Mouse (Mus musculus) mesoderm, embryonic 11.5 days (tissue): Measurements from ENCODE around the gene Fam227a.
"Not testable (repeated sequence)": the region's sequence is repeated elsewhere in the genome, so short reads cannot be mapped to it uniquely, and the experiment has no call there.

Source experiments
- DNase-seq: peaks from one replicate; pipeline ENCODE4 v3.0.0-alpha.2; 2012; ENCODE audit warnings: low read depth, low spot score

Gene Fam227a

GRCm38 (mm10) chr15:79684616-79685015 lies 25.9 kb upstream of the Fam227a start:
- no peak for DNase-seq

GRCm38 (mm10) chr15:79683707-79684465 lies 25.1 kb upstream of the Fam227a start:
- no peak for DNase-seq

GRCm38 (mm10) chr15:79683146-79683545 lies 24.4 kb upstream of the Fam227a start:
- DNase-seq = no peak

GRCm38 (mm10) chr15:79681973-79682372 lies 23.2 kb upstream of the Fam227a start:
- DNase-seq = no peak

GRCm38 (mm10) chr15:79677936-79678335 lies 19.2 kb upstream of the Fam227a start:
- no peak for DNase-seq

GRCm38 (mm10) chr15:79671828-79672348 lies 13.1 kb upstream of the Fam227a start:
- DNase-seq = not testable (repeated sequence)

GRCm38 (mm10) chr15:79670972-79671299 lies 12.2 kb upstream of the Fam227a start:
- DNase-seq = no peak

- DNase-seq = peak; percentile 87
Measured at GRCm38 (mm10) chr15:79670249-79670971, 11.7 kb upstream of the Fam227a start, which contains the start of gene Tomm22. TSS of gene Tomm22 (plus strand) at chr15:79670861.

- no peak for DNase-seq
Measured at GRCm38 (mm10) chr15:79669195-79669594, 10.4 kb upstream of the Fam227a start.

- DNase-seq = no peak
Measured at GRCm38 (mm10) chr15:79664666-79665065, 5.9 kb upstream of the Fam227a start.

GRCm38 (mm10) chr15:79661852-79662251 lies 3.1 kb upstream of the Fam227a start:
- peak; percentile 52 for DNase-seq

GRCm38 (mm10) chr15:79657837-79658530 lies 772 bp downstream of the Fam227a start:
- peak; percentile 89 for DNase-seq

GRCm38 (mm10) chr15:79656451-79656850 lies 2.3 kb downstream of the Fam227a start:
- no peak for DNase-seq

GRCm38 (mm10) chr15:79651481-79651880 lies 7.3 kb downstream of the Fam227a start:
- peak; percentile 11 for DNase-seq

GRCm38 (mm10) chr15:79650569-79650968 lies 8.2 kb downstream of the Fam227a start:
- DNase-seq = peak; percentile 38

- DNase-seq = no peak
Measured at GRCm38 (mm10) chr15:79648130-79648529, 10.6 kb downstream of the Fam227a start.

- no peak for DNase-seq
Measured at GRCm38 (mm10) chr15:79645483-79645882, 13.3 kb downstream of the Fam227a start.

GRCm38 (mm10) chr15:79641135-79641817 lies 17.5 kb downstream of the Fam227a start:
- no peak for DNase-seq

GRCm38 (mm10) chr15:79630471-79630870 lies 28.3 kb downstream of the Fam227a start:
- no peak for DNase-seq

- no peak for DNase-seq
Measured at GRCm38 (mm10) chr15:79619770-79620414, 38.9 kb downstream of the Fam227a start.

- DNase-seq = no peak
Measured at GRCm38 (mm10) chr15:79618456-79618855, 40.3 kb downstream of the Fam227a start.
